Mouse (Mus musculus) kidney, postnatal 14 days (tissue): Measurements from ENCODE around the gene Ube2c.
A peak's percentile ranks its signal among the peaks of the same experiment; 100 is the strongest.

Source experiments
- DNase-seq: peaks from one replicate; pipeline ENCODE4 v3.0.0; 2022; ENCODE audit warnings: mixed read lengths

Ube2c gene

DNA sequence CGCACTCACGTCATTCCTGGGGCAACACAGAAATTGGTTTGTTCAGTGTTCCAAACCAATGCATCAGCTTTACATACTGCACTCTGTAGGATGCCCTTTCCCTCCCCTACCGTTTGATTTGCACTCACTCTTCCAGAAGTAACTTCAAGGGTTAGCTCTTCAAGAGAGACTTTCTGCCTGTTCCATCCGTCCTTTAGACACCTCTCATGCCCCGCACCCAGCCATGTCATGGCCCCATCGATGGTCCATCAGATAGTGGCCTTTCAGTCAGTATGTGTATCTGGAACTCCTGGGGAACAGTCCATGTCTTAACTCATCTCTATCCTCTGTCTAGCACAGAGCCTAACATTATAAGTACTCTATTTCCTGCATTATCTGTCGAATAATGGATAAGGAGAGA is 7.1 kb upstream of the Ube2c start:
- DNase-seq = no peak

DNA sequence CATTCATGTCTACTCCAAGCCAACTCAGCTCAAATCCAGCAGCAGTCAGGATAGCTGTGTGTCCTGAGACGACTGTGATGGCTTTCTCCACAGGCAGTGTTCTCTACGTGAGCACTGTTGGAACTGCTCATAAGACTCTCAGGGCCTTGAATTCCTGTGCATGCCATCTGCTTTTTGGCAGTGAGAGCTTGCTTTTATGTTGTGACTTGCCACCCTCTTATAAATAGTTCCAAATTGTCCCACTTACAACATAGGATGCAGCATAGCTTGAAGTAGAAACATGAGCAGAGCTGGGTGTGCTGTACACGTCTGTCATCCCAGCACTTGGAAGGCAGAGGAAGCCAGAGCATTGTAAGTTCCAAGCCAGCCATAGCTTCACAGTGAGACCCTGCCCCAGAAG is 3.9 kb upstream of the Ube2c start:
- DNase-seq = no peak

DNA sequence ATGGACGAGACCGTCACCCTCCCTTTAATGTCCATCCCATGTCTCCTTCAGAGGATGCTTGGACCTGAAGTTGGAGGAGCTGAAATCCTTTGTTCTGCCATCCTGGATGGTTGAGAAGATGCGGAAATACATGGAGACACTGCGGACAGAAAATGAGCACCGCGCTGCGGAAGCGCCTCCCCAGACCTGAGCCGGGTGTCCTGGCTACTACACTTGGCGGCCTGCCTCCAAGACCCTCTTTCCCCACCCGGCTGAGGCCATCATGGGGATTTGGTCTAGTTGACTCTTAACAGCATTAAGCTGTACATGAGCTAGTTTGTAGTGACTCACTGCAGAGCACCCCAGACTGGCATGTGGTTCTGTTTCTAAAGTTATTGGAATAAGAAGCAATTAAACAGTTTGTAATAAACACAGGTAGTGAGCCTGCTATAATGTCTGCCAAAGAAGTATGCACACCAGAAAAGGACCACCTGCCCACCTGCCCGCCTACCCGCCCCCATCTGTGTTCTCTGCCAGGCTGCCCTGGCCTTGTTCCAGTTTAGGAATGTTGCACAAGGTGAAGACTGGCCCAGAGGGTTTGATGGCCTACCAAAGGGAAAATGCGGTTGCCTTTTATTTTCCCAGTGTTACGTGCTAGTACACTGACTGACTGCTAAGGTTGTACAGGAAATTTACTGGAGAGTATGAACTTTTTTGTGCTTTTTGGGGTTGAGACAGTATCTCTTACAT is 1.7 kb upstream of the Ube2c start:
- DNase-seq = peak; percentile 43

DNA sequence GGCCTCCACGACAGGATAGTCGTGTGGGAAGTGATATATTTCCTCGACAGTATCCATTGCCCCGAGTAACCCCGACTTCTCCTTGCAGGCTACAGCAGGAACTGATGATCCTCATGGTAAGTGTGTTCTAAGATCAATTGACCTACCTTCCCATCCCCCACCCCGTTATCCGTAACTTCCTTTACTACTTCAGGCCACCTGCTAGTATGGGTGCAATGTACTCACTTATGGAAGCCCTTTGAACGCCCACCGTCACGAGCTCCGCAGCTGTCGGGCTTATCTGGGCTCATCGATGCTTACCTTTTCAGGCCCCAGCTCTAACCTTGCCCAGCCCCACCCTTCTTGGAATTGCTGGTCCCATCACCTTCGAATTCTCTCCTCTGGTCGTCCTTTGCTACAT is 581 bp downstream of the Ube2c start:
- DNase-seq = no peak

DNA sequence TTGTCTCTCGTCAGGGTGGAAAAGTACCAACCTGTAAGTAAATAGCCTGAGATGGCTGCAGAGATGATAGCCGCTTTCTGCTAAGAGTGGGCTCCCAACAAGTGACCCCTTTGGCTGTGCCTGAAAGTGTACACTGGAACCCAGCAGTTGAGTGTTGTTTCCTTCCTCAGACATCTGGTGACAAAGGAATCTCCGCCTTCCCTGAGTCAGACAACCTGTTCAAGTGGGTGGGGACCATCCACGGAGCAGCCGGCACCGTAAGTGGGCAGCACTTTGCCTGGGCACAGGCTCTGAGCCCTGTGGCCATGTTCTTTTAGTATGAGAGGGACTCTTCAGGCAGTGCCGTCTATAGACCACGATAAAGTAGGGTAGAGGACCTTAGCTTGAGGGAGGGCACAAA is 1.4 kb downstream of the Ube2c start:
- DNase-seq = no peak

DNA sequence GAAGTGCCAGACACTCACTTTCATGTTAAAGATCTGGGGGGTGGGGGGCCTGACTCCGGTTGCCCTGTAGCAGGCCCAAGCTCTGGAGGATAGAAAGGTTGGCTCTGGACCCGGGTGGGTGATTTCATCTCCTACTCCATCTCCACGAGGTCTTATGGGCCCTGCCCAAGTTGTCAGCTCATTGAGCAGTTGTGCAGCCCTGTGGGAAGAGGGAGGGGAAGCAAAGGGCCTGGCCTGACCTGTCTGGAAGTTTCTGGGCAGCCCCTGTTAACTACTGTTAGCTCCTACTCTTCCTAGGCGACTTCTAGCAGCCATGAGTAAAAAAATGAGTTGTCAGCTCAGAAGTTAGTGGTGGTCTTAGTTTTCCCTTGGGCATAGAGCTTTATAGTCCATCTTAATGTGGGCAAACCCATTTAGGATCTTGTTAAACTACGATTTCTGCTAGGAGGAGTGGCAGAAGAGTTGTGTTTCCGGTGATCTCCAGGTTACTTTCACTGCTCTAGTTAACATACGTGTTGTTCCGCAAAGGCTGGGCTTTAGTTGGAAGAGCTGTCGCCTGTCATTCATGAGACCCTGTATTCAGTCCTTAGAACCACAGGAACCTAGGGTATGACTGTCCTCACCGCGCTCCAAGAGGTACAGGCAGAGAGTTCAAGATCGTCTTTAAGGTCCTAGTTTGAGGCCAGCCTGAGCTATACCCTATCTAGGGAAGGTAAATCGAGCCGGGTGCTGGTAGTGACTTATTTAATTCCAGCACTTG is 3.7 kb downstream of the Ube2c start:
- DNase-seq = no peak

DNA sequence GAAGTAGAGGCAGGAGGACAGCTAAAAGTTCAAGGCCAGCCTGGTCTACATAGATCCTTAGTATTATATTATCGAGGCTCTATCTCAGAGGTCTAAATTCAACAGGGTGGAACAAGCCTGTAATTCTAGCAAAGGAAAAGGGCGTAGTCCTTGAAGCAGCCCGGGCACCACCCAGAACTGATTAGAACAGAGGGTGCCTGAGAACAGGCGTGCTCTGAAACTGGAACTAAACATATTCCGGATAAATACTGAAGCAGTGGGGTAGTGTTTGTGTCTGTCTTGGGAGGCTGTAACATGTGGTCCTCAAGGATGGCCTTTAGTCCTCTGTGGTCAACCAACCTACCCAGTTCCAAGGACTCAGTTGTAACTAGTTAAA is 4.3 kb downstream of the Ube2c start:
- DNase-seq = no peak

DNA sequence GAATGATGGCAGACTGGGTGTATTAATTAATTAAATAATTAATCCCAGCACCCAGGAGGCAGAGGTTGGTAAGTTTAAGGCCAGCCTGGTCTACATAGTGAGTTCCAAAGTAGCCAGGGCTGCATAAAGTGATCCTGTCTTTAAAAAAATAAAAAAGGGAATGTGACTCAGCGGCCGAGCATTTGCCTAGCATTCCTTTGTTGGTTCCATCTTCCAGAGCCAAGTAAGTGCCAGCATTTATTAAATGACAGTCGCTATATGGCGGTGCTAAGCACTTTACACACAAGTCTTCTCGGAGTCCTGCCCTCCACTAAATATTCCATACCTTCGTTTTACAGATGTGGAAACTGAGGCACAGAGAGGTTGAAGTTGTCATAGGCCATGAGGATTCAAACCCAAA is 6.4 kb downstream of the Ube2c start:
- no peak for DNase-seq

DNA sequence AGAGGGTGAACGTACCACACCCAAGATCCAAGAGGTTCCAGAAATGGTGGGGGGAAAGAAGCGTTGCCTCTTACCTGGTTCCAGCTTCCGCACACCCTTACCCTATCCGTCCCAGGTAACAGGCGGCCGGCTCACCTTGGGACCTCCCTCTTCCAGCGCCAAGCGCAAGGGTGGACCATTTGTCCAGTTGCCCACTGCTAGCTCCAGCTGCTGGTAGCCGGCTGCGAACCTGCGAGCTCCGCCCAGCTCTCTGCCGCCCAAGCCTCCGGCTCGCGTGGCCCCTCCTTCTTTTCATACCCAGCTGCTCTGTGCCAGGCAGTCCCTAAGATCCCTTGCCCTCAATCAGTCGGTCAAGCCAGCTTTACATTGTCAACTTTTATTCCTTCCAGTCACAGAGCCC is 7.1 kb downstream of the Ube2c start:
- DNase-seq = no peak

DNA sequence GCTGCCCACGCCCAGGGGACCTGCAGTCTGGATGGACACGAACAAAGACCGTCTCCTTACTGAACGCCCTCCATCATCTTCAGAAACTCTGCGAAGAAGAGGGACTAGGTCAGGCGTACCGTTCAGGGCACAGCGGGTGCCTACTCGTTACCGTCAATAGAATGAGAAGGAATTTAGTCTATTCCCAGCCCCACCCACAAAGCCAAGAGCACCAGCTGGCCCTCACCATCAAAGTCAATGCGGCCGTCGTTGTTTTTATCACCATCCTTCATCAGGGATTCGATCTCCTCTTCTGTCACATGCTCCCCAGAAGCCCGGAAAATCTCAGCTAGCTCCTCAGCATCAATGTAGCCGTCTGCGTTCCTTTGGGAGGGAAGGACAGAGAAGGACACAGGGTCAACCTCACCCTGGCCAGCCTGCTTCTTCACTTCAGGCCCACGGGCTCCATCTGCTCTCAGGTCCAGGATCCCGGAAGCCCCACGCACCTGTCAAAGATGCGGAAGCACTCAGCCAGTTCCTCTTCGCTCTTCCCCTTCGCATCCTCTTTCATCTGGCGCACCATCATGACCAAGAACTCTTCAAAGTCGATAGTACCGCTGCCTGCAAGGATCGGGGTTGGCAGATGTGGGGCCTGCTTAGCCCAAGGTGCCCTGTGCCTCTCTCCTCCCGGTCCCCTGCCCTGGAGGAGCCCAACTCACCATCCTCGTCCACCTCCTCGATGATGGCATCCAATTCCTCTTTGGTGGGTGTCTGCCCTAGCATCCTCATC is 7.7 kb downstream of the Ube2c start:
- DNase-seq = no peak

DNA sequence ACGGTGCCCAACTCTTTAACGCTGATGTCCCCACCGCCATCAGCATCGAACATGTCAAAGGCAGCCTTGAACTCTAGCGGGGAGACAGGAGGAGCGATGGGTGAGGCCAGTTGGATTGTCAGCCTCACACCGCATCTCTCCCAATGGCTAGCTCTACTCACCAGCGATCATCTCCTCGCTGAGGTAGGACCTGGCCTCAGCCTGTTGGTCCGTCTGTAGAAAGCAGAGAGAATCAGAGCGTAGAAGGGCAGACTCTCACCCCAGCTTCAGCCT is 8.3 kb downstream of the Ube2c start:
- DNase-seq = no peak

DNA sequence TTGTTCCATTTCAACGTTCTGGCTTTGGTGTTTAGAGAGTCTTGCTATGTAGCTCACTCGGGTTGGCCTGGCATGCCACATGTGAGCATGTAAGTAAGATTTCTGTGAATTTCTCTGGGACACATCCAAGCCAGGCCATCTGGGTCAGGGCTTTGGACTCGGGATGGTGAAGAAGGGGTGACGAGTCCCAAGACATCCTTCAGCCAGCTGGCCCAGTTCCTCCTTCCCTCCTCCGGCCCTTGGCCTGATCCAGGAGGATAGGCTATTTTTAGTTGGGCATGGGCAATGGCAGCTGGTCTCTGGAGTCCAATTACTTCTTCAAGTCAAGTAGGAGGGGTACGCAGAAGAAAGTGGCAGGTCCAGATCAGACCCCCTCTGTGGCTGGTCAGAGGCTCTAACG is 9.1 kb downstream of the Ube2c start:
- no peak for DNase-seq

DNA sequence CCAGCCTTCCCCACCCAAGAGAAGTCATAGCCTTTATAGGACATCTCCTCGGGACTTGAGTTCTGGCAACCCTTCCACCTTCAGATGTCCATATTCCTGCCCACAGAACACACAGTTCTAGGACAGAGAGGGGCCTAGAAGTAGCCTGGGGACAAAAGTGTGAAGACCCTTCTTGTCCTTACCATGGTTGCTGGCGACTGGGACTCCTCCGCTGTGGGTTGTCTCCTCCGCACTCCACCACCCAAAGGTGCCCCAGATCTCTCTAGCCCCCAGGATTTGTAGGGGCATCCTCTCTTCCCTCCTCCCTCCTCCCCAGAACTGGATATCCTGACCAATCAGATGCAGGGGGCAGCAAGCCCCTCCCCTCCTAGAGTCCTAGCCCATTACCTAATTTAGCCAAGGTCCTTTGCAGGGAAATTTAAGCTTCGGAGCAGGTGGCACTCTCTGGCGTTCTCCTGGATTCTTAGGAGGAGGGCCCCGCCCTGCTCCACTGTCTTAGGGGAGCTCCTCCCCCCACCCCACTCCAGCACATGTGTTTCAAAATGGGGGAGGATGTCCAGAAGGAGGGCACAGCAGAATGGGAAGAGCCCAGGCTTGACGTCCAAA is 9.9 kb downstream of the Ube2c start, which contains the start of gene Tnnc2:
Gene Tnnc2 (minus strand): TSS at position 487 of the 606 bp plus-strand sequence.
- DNase-seq = no peak

DNA sequence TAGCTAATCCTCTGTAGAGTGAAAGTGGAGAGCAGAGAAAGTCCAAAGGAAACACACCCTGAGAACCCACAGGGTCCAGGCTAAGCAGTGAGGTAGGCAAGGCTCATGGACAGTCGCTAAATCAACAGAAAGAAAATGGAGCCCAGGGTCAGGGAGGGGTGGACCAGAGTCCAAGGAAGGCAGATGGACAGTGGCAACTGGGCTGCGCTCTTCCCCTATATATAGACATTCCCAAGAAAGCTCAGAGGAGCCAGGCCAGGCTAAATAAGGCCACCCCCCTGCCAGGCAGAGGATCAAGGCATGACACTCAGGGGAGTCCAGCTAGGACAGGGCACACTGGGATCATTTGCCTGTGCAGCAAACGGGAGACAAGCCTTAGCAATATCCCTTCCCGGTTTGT is 12.2 kb downstream of the Ube2c start:
- no peak for DNase-seq

DNA sequence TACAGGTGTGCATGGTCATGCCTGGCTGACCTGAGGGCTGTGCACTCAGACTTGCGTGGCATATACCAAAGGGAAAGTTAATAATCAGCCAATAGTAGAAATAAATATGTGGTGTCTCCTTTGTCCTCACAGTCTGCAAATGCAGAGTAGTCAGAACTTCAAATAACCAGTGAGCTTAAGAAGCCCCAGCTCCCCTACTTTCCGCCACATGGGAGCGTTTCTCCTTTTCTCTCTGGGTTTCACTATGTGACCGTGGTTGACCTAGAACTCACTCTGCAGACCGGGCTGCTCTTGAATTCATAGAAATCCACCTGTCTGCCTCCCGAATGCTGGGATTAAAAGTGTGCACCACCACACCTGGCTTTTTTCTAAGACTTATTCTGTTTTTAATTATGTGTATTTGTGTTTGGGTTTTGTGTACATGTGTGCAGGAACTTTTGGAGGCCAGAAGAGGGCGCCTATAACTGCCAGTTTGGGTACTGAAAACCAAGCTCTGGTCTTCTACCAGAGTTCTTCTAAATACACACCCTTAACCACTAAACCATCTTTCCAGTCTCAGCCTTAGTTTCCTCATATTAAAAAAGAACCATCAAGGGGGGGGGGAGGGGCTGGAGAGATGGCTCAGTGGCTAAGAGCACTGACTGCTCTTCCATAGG is 14.4 kb downstream of the Ube2c start:
- no peak for DNase-seq

DNA sequence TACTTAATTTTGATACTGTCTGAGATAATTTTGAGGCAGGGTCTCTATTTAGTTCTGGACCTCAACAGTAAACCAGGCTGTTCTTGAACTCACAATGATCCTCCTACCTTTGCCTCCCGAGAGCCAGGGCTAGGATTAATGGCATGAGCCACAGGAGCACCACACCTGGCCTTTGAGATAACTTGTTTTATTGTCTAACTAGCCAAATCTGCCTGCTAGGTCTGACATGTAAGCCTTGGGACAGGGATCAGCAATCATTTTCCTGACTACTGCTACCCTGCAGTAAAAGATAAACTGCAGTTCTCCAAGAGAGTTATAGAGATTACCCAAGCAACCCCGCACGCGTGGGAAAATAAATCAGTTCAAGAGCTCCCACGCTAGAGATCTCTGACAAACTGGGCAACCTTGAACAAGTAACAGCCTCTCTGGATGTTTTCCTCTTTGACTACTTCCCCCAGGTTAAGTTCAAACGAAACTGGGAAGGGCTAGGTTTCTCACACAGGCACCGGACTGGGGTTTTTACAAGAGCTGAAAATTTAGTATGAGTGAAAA is 15.2 kb downstream of the Ube2c start:
- no peak for DNase-seq

DNA sequence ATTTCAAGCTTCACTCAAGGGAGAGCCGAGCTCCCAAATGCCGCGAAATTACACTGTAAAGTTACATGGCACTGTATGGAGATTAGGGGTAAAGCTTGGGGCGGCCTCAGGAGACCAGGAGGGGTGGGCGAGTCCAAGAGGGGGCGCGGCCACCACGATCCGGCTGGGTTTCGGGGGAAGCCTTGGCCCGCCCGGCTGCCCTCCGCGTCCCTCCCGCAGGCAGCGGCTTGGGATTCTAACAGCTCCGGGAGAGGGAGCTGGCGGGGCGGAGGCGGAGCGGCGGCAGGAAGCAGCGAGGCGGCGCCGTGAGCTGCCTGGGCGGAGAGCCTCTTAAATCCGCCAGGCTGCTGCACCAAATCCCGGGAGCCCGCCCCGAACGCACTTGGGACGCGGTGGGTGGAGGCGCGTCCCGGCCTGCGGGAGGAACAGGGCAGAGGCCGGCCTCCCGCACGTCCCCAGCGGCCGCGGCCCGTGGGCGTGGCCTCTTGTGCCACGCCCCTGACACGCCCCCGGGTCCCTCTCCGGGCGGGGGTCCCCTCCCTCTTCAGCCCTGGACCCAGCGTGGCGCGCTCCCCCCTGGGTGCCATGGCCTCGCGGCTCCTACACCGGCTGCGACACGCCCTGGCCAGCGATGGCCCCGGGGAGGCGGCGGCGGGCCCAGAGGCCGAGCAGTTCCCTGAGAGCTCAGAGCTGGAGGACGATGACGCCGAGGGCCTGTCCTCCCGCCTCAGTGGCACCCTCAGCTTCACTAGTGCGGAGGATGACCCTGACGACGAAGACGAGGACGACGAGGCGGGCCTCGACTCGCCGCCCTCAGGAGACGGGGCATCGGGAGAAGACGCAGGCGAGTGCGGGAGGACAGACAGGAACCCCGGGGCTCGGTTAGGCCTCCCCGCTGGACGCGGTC is 16.0 kb downstream of the Ube2c start, which contains the start of gene Snx21:
Gene Snx21 (plus strand): TSS at position 343 of the 907 bp plus-strand sequence.
- DNase-seq = peak; percentile 96

DNA sequence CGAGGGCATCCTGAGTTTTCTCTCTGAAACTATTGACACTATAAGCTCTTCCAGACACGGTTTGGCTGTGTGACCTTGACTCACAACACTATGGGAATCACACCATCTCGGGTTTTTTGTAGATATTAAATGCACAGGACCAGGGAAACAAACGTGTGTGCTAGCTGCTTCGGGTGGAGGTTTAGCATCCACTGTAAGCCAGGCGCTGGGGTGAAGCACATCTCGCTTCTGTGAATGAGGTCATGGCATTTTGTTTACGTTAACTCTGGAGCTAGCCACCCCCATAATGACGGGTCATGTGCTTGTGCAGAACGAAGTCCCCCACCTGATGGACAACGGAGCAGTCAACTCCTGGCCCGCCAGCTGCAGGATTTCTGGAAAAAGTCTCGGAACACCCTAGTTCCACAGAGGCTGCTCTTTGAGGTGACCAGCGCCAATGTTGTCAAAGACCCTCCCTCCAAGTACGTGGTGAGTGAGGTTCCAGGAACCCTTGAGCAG is 16.7 kb downstream of the Ube2c start:
- DNase-seq = no peak

DNA sequence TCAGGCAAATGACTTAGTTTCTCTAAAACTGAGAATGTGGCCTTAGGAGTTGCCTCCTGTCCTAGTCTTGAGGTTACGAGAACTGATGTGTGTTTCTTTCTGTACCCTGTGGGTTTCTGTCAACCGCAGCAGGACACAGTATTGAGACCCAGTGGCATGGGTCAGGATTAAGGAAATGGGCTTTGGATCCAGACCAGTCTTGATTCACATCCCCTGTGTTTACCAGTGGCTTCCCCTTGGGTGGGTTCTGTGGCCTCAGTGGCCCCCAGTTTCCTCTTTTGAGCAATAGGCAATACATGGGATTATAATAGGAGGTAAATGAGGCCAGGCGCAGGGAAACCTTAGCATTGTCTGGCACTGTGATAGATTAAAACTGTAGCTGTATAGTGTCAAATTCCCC is 17.3 kb downstream of the Ube2c start:
- DNase-seq = no peak

DNA sequence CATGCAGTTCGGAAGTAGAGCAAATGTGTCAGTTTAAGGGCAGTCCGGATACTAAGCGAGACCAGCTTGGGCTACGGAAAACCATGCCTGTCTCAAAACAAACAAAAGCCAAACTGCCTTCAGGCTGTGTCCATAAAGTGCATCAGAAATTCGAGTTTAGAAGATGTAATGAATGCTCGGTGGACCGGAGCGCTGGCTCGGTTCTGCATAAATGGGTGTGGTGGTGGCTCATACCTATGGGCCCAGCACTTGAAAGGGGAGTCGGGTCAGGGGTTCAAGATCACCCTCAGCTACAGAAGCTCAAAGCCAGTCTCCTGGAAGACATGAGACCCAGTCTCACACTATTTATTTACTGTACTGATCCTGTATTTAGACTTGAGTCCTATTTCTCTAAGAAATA is 18.1 kb downstream of the Ube2c start:
- DNase-seq = no peak

DNA sequence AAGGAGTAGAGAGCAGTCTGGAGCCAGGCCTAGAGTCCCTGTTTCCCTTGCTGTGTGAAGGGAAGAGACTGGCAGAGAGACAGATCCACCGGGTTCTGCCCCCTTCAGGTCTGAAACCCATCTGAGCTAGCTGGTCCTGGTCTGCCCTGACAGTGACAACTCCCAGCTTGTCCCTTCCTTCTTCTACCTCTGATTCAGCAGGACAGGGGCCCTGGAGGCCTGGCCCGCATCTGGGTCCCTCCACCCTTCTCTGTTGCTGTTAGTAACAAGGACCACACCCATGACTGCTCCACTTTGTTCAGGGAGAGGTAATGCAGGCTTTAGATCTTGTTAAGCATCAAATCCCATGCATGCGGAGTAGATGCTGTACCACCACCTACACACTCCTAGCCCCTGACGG is 18.7 kb downstream of the Ube2c start:
- DNase-seq = no peak
